Mouse (Mus musculus): Measurements from ENCODE around the gene Pik3r6.

DNA sequence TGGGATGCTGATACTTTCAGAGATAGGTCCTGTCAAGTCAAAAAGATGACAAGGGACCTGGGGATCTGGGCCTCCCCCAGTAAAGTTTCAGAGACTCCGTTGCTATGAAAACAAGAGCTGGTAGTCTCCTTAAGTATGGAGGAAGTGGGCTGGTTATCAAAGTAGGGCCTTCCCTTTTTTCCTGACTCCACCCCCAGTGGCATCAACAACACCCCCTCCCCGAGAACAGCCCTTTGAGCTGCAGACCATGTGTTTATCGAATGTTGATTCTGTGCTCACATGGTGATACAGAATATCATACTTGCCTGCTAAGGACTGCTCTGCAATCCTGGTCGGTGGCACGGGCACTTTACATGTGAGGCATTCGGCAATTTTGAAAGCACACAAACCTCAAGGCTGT, 19.6 kb upstream of the Pik3r6 start:
- TF ChIP-seq POLR2A (IDR thresholded peaks at IDR 0.05; ENCODE audit: low read depth, low read length) = no peak
- no peak for TF ChIP-seq CTCF (IDR thresholded peaks at IDR 0.05; ENCODE audit: extremely low read depth, insufficient read depth, insufficient read length, insufficient replicate concordance)
